17 mouse cellular contexts compared by ENCODE assay signal in genomic region chr6:115136156-115136555, GRCm38 (mm10). TPM values are rescaled to one million over a fixed set of nuclear protein-coding genes. Genes with fewer than 3 reads are reported as not detected.
DNase-seq lines count a peak whose midpoint lies in the region; ATAC-seq and TF ChIP-seq lines count a peak whose summit lies in the region.
"Had no signal": no experiment of that assay in that cellular context is flagged by ENCODE, and none has a peak within 500 bp of the region (broad histone marks: within the 10 kb centered on the region; RNA-seq: fewer than 3 reads in every experiment).

No protein-coding gene starts in this region.

- TF ChIP-seq CTCF in cerebellum, adult 2 months (IDR thresholded peaks at IDR 0.05; ENCODE audit: borderline replicate concordance, insufficient read depth, low read depth, low read length) = no peak
- TF ChIP-seq CTCF in layer of hippocampus, adult 2 months (conservative IDR thresholded peaks at IDR 0.05) = no peak
- no peak for TF ChIP-seq CTCF in forebrain, postnatal 0 days (IDR thresholded peaks at IDR 0.05; ENCODE audit: low read depth)
- TF ChIP-seq CTCF in midbrain, postnatal 0 days (IDR thresholded peaks at IDR 0.05) = no peak

- DNase-seq in cerebellum, adult 2 months = no peak
- no peak for DNase-seq in cerebellum, adult 18-20 months
- no peak for DNase-seq in layer of hippocampus, adult 2 months (ENCODE audit: low spot score in 2 of 2)
- no peak for DNase-seq in layer of hippocampus, adult 11-12 months (ENCODE audit: low spot score)
- no peak for DNase-seq in forebrain, postnatal 0 days
- no peak for DNase-seq in midbrain, postnatal 0 days (ENCODE audit: low spot score)
- DNase-seq in urinary bladder, postnatal 10 days (ENCODE audit: low spot score) = no peak
- DNase-seq: adrenal gland, adult 8-10 months; embryo, embryonic 11 days; heart, postnatal 4 days; right cerebral cortex, postnatal 25 days; thymus, adult 2 months had no signal

- whole genome bisulfite sequencing in cerebellum, adult 2 months = 18% methylated on average over 9 of the region's 9 CpGs
- WGBS in forebrain, postnatal 0 days = 60% methylated on average over 8 of the region's 9 CpGs
- WGBS in midbrain, postnatal 0 days = 90% methylated on average over 7 of the region's 9 CpGs

- no peak for TF ChIP-seq POLR2A in cerebellum, adult 2 months (IDR thresholded peaks at IDR 0.05; ENCODE audit: borderline replicate concordance, insufficient read depth, low read length)

- ATAC-seq in forebrain, postnatal 0 days = no peak
- no peak for ATAC-seq in midbrain, postnatal 0 days (ENCODE audit: low FRiP score)
- no peak for ATAC-seq in erythroblast, adult 5-6 weeks (replicated peaks; ENCODE audit: low FRiP score, poor library complexity, severe bottlenecking)
- ATAC-seq: lung, postnatal 0 days; Patski had no signal

- H3K36me3 ChIP-seq in forebrain, postnatal 0 days (ENCODE audit: insufficient read depth) = no peaks in the 10 kb centered on the region
- no peaks in the 10 kb centered on the region for H3K36me3 ChIP-seq in midbrain, postnatal 0 days (ENCODE audit: insufficient read depth, low read length)
- H3K36me3 ChIP-seq: stomach, embryonic 15.5 days had no signal

- H3K9ac ChIP-seq in forebrain, postnatal 0 days = no peak overlapping the region; the same call in 1 of the 2 replicates
- no peak overlapping the region for H3K9ac ChIP-seq in midbrain, postnatal 0 days (replicated peaks; ENCODE audit: low read length, poor library complexity, severe bottlenecking)
- H3K9ac ChIP-seq: liver, embryonic 14.5 days; stomach, embryonic 15.5 days had no signal

- no peaks in the 10 kb centered on the region; the same call in 1 of the 2 replicates for H3K4me1 ChIP-seq in cerebellum, adult 2 months (ENCODE audit: control insufficient read depth, insufficient read depth, low read length)
- H3K4me1 ChIP-seq in forebrain, postnatal 0 days (ENCODE audit: insufficient read depth) = no peaks in the 10 kb centered on the region
- 0 out of 2 replicates have a peak, but pooled peaks cover 4% of the 10 kb centered on the region for H3K4me1 ChIP-seq in midbrain, postnatal 0 days (ENCODE audit: insufficient read depth, low read length)

- H3K27me3 ChIP-seq in cerebellum, adult 2 months (ENCODE audit: control insufficient read depth, insufficient read depth, low read length) = no peaks in the 10 kb centered on the region
- no peaks in the 10 kb centered on the region for H3K27me3 ChIP-seq in forebrain, postnatal 0 days (ENCODE audit: insufficient read depth, low read length)
- H3K27me3 ChIP-seq in midbrain, postnatal 0 days (ENCODE audit: insufficient read depth, low read length) = no peaks in the 10 kb centered on the region

- no peak overlapping the region for H3K27ac ChIP-seq in cerebellum, adult 2 months (ENCODE audit: insufficient read depth, low read length)
- H3K27ac ChIP-seq in layer of hippocampus, adult 2 months = peak overlapping the region; percentile 97; the same call in 1 of the 2 replicates
- H3K27ac ChIP-seq in forebrain, postnatal 0 days (ENCODE audit: low read depth, low read length) = no peak overlapping the region
- H3K27ac ChIP-seq in midbrain, postnatal 0 days (ENCODE audit: low read depth, low read length) = no peak overlapping the region
- H3K27ac ChIP-seq: liver, embryonic 14.5 days; stomach, embryonic 15.5 days had no signal

- peak overlapping the region; percentile 75 for H3K4me2 ChIP-seq in forebrain, postnatal 0 days (ENCODE audit: low read depth)
- peak overlapping the region; percentile 60 for H3K4me2 ChIP-seq in midbrain, postnatal 0 days (ENCODE audit: low read depth, low read length, poor library complexity, severe bottlenecking)

- H3K9me3 ChIP-seq in forebrain, postnatal 0 days (ENCODE audit: low read length) = no peaks in the 10 kb centered on the region
- no peaks in the 10 kb centered on the region for H3K9me3 ChIP-seq in midbrain, postnatal 0 days (ENCODE audit: low read length)
- H3K9me3 ChIP-seq: stomach, embryonic 15.5 days had no signal

- H3K4me3 ChIP-seq in cerebellum, adult 2 months (replicated peaks; ENCODE audit: insufficient read depth, low read depth, low read length) = peak overlapping the region; percentile 90
- H3K4me3 ChIP-seq in layer of hippocampus, adult 2 months = peak overlapping the region; percentile 91
- H3K4me3 ChIP-seq in forebrain, postnatal 0 days (ENCODE audit: low read depth, low read length) = peak overlapping the region; percentile 78
- H3K4me3 ChIP-seq in midbrain, postnatal 0 days (ENCODE audit: low read depth, low read length) = peak overlapping the region; percentile 87

RNA-seq across cellular contexts. Expression of gene Syn2, which starts 1.5 kb away (rescaled TPM):
- 272 and 292 TPM in 2 replicates for polyA plus RNA-seq in cerebellum, adult 2 months (2012; rRNA removed)
- 100 to 1,000 TPM; 564 to 608 TPM for total RNA-seq in layer of hippocampus, adult 2 months (2021)
- 80.1 and 91.1 TPM in 2 replicates for total RNA-seq in forebrain, postnatal 0 days (2014; rRNA removed)
- polyA plus RNA-seq in forebrain, postnatal 0 days (2015; fragmentation: Nextera tagmentation; extraction: Ambion mirVana) = 52.7 and 85.9 TPM in 2 replicates
- total RNA-seq in midbrain, postnatal 0 days (2014; rRNA removed) = 134 and 145 TPM in 2 replicates
- 89.5 and 95.2 TPM in 2 replicates for polyA plus RNA-seq in midbrain, postnatal 0 days (2015; fragmentation: Nextera tagmentation; extraction: Ambion mirVana)
- total RNA-seq in erythroblast, adult 5-6 weeks (2015; ENCODE audit: low replicate concordance) = not detected in 2 replicates
- total RNA-seq in erythroblast, adult 5-6 weeks (2017; ENCODE audit: low replicate concordance) = not detected in 2 replicates

Comparison
In these comparisons a context has a peak if more than half of its experiments do, and no peak if none do; other contexts are left out.
1. RNA of gene Syn2, which starts 1.5 kb away (total RNA-seq): 564 to 608 TPM in layer of hippocampus, adult 2 months, 134 to 145 TPM in midbrain, postnatal 0 days and 80.1 to 91.1 TPM in forebrain, postnatal 0 days; not detected in erythroblast, adult 5-6 weeks; every median in the first group is over 10 times any median in the second.
2. Peak in every context shown above with its lines, with median percentiles within 50 percentile points of each other: H3K4me3 ChIP-seq.